Mouse (Mus musculus) intestine, embryonic 14.5 days (tissue): Measurements from ENCODE around the gene Bcas2. TPM values are rescaled to one million over a fixed set of nuclear protein-coding genes. Genes with fewer than 3 reads are reported as not detected.
"Not testable (repeated sequence)": the region's sequence is repeated elsewhere in the genome, so short reads cannot be mapped to it uniquely, and the experiment has no call there.

Experiments used
- ATAC-seq: fragments of 200-750 bp; cut with Nextera tagmentation; replicated peaks from 2 replicates; pipeline ENCODE4 v1.8.0; 2017; ENCODE audit warnings: low read depth, moderate number of reproducible peaks, moderate TSS enrichment, moderate library complexity; ENCODE audit not compliant: low FRiP score, low TSS enrichment
- DNase-seq: peaks from one replicate; pipeline ENCODE4 v3.0.0-alpha.2; 2018; ENCODE audit warnings: low spot score
- H3K27ac ChIP-seq: fragments of 300-500 bp; sonication (generic); 2 replicates; pipeline ENCODE4 v1.5.1; 2014; ENCODE audit warnings: low read depth, mild to moderate bottlenecking, control low read depth
- H3K27me3 ChIP-seq: fragments of 300-500 bp; sonication (generic); replicated peaks from 2 replicates; pipeline ENCODE4 v1.6.1; 2014; ENCODE audit warnings: low read length, control low read depth; ENCODE audit not compliant: control insufficient read depth, insufficient read depth
- H3K36me3 ChIP-seq: fragments of 300-500 bp; sonication (generic); 2 replicates; pipeline ENCODE4 v1.6.1; 2014; ENCODE audit warnings: low read length, control low read depth; ENCODE audit not compliant: control insufficient read depth, insufficient read depth
- H3K4me1 ChIP-seq: fragments of 300-500 bp; sonication (generic); replicated peaks from 2 replicates; pipeline ENCODE4 v1.6.1; 2014; ENCODE audit warnings: low read length, control low read depth, mixed read lengths; ENCODE audit not compliant: control insufficient read depth, insufficient read depth
- H3K4me2 ChIP-seq: fragments of 300-500 bp; sonication (generic); 2 replicates; pipeline ENCODE4 v1.6.1; 2014; ENCODE audit warnings: low read length
- H3K4me3 ChIP-seq: fragments of 300-500 bp; sonication (generic); 2 replicates; pipeline ENCODE4 v1.5.1; 2014; ENCODE audit warnings: low read depth, low read length, control low read depth, mixed read lengths
- H3K9ac ChIP-seq: fragments of 300-500 bp; sonication (generic); 2 replicates; pipeline ENCODE4 v1.6.1; 2014; ENCODE audit warnings: mild to moderate bottlenecking, low read length
- H3K9me3 ChIP-seq: fragments of 300-500 bp; sonication (generic); 2 replicates; pipeline ENCODE4 v1.6.1; 2016; ENCODE audit warnings: low read length, control low read depth; ENCODE audit not compliant: control insufficient read depth
- WGBS: fragments of 180-500 bp; shearing (Covaris S2); extraction: QIAGEN DNeasy Blood & Tissue Kit; methylation state at CpG from one replicate; pipeline ENCODE4 v1.1.7; 2014; 5-methylcytosine and 5-hydroxymethylcytosine counted together
- polyA plus RNA-seq: library from polyadenylated mRNA; unstranded; fragments of >200 nt; fragmentation: Nextera tagmentation; extraction: Ambion mirVana; gene quantifications from 2 replicates; pipeline ENCODE4 v1.2.1, GENCODE M21; 2014

The Bcas2 gene
- polyA plus RNA-seq, 1 experiment from 2014 or later, result 189 TPM

DNA sequence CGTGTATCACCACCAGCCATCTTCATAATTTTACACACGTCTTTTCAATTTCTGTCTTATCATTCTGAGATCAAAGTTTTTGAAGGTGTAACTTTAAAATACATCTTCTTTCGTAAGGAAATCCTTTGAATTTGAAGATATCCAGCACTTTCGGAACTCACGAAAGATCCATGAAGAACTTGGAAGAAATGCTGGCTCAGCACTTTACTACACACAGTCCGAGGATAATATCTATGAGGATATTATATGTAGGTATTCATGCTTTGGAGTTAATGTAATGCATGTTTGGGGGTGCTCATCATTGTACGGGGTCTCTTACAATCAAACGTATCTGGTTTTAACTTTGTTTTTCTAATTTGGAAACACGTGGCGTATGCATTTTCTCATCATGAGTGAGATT, 38.4 kb upstream of the Bcas2 start:
- no peak overlapping the region for H3K27ac ChIP-seq

DNA sequence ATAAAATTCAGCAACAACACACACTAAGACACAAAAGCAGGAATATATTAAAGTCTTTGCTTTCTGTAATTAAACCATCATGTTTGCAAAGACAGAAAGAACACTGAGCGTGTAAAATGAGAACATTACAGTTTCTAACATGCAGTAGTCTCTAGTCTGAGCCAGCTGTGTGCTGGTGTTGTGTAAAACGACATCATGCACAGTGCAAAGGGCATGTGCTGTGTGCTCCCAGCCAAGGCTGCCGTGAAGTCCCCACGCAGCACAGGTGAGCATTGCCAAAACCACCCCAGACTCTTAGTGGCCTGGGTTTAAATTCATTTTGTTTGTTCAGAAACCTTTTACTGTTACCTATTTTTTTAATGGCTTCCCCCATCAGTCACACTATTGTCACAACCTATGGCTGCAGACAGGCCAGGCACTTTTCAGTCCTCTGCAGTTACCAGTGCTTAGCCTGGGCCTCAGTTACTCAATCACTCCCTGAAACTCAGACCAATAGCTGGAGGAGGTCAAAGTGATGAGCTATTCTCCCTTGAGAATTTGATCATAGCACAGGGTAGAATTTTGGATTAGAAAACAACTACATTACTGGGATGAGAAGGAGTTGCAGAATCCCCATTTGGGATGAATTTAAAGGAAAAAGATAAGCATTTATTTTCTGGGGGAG, 34.9 kb upstream of the Bcas2 start:
- Histone ChIP-seq H3K9me3 (no peaks in the 10 kb centered on the region), H3K4me3 (no peak overlapping the region), H3K9ac (no peak overlapping the region), H3K4me2 (no peak overlapping the region), H3K36me3 (0 out of 2 replicates have a peak, but pooled peaks cover 3% of the 10 kb centered on the region), H3K27ac (no peak overlapping the region), H3K4me1 (no peaks in the 10 kb centered on the region), H3K27me3 (no peaks in the 10 kb centered on the region)
- no peak for DNase-seq
- ATAC-seq, result no peak
- WGBS, result 75% methylated on average over 4 of the region's 4 CpGs

More for the DNA sequence above, 38.4 kb upstream of the Bcas2 start:
- no peak overlapping the region for H3K4me2 ChIP-seq
- no peaks in the 10 kb centered on the region for H3K27me3 ChIP-seq
- WGBS, result 92% methylated on average over 10 of the region's 10 CpGs
- H3K4me1 ChIP-seq, result peaks cover 7% of the 10 kb centered on the region
- no peak overlapping the region for H3K4me3 ChIP-seq
- DNase-seq (no peak), ATAC-seq (no peak)
- H3K36me3 ChIP-seq, result 0 out of 2 replicates have a peak, but pooled peaks cover 3% of the 10 kb centered on the region
- H3K9ac ChIP-seq, result no peak overlapping the region
- no peaks in the 10 kb centered on the region for H3K9me3 ChIP-seq

DNA sequence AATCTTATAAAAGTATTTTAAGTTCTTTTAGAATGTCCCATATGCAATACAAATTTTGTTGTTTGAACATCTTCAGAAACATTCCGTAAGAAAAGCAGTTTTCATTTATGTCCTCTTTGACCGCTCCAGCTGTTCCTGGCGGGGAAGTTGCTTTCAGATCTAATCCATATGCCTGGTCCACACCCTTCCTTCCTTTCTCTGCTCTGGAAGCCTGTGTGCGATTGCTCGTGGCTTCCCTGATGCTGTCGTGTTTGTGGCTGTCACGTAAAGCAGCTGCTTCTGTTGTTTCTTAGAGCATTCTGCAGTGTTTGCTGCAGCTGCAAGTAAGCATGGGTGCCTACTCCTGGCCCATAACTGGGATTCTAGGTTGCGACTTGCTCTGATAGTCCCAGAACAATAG, 32.4 kb upstream of the Bcas2 start:
- 55% methylated on average over 8 of the region's 8 CpGs for WGBS
- H3K36me3 ChIP-seq, result 0 out of 2 replicates have a peak, but pooled peaks cover 3% of the 10 kb centered on the region
- H3K4me3 ChIP-seq, result no peak overlapping the region
- H3K27me3 ChIP-seq, result no peaks in the 10 kb centered on the region
- H3K9ac ChIP-seq, result no peak overlapping the region
- no peak overlapping the region for H3K4me2 ChIP-seq
- ATAC-seq (no peak), DNase-seq (no peak)
- 0 out of 2 replicates have a peak overlapping the region, but pooled peaks have one; percentile 19 for H3K27ac ChIP-seq
- no peaks in the 10 kb centered on the region for H3K4me1 ChIP-seq
- no peaks in the 10 kb centered on the region for H3K9me3 ChIP-seq

DNA sequence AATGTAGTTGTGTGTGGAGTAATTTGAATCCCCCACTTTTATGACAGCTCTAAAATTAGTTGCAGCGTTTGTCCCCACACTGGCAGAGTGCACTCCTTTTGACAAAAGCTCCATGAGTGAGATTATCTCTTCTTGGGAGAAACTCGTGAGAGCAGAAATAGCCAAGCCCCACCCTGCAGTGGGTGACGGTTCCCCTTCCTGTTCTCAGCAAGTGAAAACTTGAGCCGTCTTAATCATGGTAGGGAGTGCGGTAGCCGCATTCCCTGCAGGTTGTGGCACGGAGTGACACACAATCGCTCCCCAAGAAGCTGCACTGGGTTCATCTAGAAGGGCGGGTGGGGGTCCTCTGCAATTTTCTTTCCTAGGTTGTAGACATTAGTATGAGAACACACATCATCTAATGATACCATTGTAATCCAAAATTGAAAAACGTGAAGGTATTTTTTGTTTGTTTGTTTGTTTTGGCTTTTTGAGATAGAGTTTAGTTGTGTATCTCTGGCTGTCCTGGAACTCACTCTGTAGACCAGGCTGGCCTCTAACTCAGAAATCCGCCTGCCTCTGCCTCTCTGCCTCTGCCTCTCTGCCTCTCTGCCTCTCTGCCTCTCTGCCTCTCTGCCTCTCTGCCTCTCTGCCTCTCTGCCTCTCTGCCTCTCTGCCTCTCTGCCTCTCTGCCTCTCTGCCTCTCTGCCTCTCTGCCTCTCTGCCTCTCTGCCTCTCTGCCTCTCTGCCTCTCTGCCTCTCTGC, 31.2 kb upstream of the Bcas2 start:
- H3K4me2 ChIP-seq, H3K27me3 ChIP-seq, H3K4me1 ChIP-seq, H3K36me3 ChIP-seq, H3K27ac ChIP-seq, H3K9me3 ChIP-seq, ATAC-seq, H3K9ac ChIP-seq, DNase-seq, H3K4me3 ChIP-seq: not testable (repeated sequence)
- 61% methylated on average over 11 of the region's 11 CpGs for WGBS

DNA sequence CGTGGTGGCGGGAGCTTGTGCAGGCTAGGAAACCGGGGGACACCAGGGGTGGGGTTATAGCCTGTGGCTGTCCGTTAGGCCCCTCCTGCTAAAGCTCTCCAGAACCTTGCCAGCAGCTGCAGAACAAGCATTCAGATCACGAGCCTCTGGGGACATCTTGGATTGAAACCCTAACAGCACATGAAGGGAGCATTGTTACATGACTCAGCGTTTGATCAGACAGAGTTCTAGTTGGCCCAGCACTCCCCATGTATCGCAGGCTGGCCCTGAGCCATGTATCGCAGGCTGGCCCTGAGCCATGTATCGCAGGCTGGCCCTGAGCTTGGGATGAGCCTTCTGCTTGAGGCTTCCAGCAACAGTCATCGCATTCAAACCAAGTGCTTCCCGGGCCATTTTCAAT, 30.2 kb upstream of the Bcas2 start:
- Histone ChIP-seq H3K9me3 (no peaks in the 10 kb centered on the region), H3K27me3 (no peaks in the 10 kb centered on the region), H3K27ac (no peak overlapping the region), H3K9ac (no peak overlapping the region), H3K4me1 (no peaks in the 10 kb centered on the region), H3K4me3 (no peak overlapping the region), H3K4me2 (no peak overlapping the region), H3K36me3 (0 out of 2 replicates have a peak, but pooled peaks cover 3% of the 10 kb centered on the region)
- ATAC-seq, result no peak
- WGBS, result 93% methylated on average over 11 of the region's 11 CpGs
- no peak for DNase-seq

DNA sequence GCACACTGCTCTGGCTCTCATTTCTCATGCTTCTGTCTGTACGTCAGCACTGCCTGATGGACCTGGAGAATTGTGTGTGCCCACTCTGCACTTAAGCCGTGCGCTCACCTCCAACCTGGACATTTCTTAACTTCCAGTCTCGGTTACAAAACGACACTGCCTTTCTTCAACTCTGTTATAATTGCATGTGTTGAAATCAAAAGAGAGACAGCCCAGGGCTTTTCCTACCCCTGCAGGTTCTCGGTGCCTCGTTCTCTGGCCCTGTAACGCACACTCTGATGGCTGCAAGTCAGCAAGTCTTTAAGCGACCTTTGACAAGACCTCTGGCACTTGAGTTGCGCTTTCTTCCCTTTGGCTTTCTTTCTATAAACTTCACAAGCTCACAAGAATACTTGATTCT, 29.1 kb upstream of the Bcas2 start:
- H3K4me3 ChIP-seq, result no peak overlapping the region
- WGBS, result 88% methylated on average over 10 of the region's 10 CpGs
- no peaks in the 10 kb centered on the region for H3K36me3 ChIP-seq
- ATAC-seq (no peak), DNase-seq (no peak)
- H3K27ac ChIP-seq, result no peak overlapping the region
- no peak overlapping the region for H3K9ac ChIP-seq
- H3K4me1 ChIP-seq, result no peaks in the 10 kb centered on the region
- no peak overlapping the region for H3K4me2 ChIP-seq
- H3K9me3 ChIP-seq, result no peaks in the 10 kb centered on the region
- H3K27me3 ChIP-seq, result no peaks in the 10 kb centered on the region

DNA sequence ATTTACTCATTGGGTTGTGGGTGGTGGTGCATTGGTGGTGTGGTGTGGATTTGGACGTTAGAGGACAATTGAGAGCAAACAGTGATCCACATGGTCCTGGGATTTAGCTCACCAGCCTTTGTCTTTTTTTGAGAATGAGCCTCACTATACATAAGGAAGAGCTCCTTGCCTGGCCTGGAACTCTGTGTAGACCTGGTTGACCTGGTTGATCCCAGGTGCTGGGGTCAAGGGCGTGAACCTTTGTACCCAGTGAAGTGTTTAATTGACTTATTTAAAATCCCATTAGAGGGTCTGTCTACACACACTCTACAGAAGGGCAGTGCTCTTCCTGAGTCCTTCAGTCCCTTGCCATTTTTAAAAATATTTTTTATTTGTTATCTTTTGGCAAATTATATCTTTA, 26.1 kb upstream of the Bcas2 start:
- Histone ChIP-seq H3K9ac (no peak overlapping the region), H3K36me3 (no peaks in the 10 kb centered on the region), H3K4me1 (no peaks in the 10 kb centered on the region), H3K4me2 (no peak overlapping the region), H3K27me3 (no peaks in the 10 kb centered on the region), H3K9me3 (no peaks in the 10 kb centered on the region), H3K27ac (no peak overlapping the region), H3K4me3 (no peak overlapping the region)
- WGBS, result 79% methylated on average over 2 of the region's 2 CpGs
- DNase-seq (no peak), ATAC-seq (no peak)

DNA sequence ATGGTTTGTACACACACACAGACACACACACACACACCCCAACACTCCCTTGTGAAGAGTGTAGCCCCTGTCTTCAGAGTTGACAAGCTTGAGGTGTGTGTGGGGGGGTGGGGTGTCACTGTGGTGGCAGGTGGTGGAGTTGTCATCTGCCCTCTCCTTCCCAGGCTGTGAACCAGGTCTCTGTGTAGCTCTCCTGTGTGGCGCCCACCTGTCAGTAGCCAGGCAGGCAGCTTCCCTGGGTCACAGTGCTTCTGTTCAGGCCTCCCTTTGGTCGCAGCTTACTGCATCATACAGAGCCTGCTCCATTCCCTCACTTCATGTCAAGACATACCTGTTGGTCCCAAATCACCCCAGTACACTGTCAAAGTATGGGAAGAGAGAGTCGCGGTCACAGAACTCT, 25.7 kb upstream of the Bcas2 start:
- Histone ChIP-seq H3K9ac (no peak overlapping the region), H3K27me3 (no peaks in the 10 kb centered on the region), H3K4me3 (no peak overlapping the region), H3K4me1 (no peaks in the 10 kb centered on the region), H3K9me3 (no peaks in the 10 kb centered on the region), H3K27ac (no peak overlapping the region), H3K4me2 (no peak overlapping the region), H3K36me3 (0 out of 2 replicates have a peak, but pooled peaks cover 3% of the 10 kb centered on the region)
- 75% methylated on average over 4 of the region's 4 CpGs for WGBS
- ATAC-seq, result no peak
- no peak for DNase-seq
